Mouse (Mus musculus) gastrocnemius, adult 2 months (tissue): ENCODE results near the gene Eme2. TPM values are rescaled to one million over a fixed set of nuclear protein-coding genes. Genes with fewer than 3 reads are reported as not detected.

Source experiments
- DNase-seq: peaks from one replicate; pipeline ENCODE4 v3.0.0; 2022
- H3K27ac ChIP-seq: fragments of 200-600 bp; 2 replicates; pipeline ENCODE4 v1.8.1; 2022; ENCODE audit warnings: mild to moderate bottlenecking
- H3K4me3 ChIP-seq: fragments of 200-600 bp; 2 replicates; pipeline ENCODE4 v1.8.1; 2022; ENCODE audit warnings: mild to moderate bottlenecking, moderate library complexity
- CTCF ChIP-seq: fragments of 200-600 bp; IDR thresholded peaks from 2 replicates; pipeline ENCODE4 v1.8.1; 2022; ENCODE audit warnings: antibody characterized with exemption, mild to moderate bottlenecking, moderate library complexity
- intact Hi-C: fragments of 180-260 bp; cut with DNase I; formaldehyde crosslinking; loops from one replicate; pipeline ENCODE4 v1.15.1; 2025
- total RNA-seq, 2 experiments: library from RNA; stranded (reverse); gene quantifications; 2 replicates each; pipeline ENCODE4 v1.2.3; 2021

Eme2 gene
- total RNA-seq, 2 experiments from 2014 or later, result 9.3 to 10.9 TPM

DNA sequence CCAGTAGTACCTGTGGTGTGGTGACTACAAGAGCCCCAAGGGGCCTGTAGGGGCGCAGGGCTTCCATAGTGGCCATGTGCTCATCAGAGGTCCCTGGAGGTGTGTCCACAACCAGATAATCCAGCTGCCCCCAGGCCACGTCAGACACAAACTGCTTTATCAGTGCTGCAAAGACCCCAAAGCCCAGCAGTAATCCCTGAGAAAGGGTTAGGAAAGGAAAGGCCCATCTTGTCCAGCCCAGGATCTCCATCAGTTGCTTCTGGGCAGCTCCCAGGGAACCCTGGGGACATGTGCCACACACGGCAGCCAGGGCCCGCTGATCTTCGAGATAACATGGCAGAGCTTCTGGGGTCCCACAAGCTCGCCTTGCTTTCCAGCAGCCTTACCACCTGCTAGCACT is 10.5 kb downstream of the Eme2 start:
- no peak overlapping the region for H3K4me3 ChIP-seq
- no peak overlapping the region for H3K27ac ChIP-seq
- DNase-seq, result no peak
- intact Hi-C loops, result loop anchor here (5.0 kb wide), 1 partner anchor 137 kb away; no protein-coding TSS in a partner anchor
- TF ChIP-seq CTCF, result no peak

DNA sequence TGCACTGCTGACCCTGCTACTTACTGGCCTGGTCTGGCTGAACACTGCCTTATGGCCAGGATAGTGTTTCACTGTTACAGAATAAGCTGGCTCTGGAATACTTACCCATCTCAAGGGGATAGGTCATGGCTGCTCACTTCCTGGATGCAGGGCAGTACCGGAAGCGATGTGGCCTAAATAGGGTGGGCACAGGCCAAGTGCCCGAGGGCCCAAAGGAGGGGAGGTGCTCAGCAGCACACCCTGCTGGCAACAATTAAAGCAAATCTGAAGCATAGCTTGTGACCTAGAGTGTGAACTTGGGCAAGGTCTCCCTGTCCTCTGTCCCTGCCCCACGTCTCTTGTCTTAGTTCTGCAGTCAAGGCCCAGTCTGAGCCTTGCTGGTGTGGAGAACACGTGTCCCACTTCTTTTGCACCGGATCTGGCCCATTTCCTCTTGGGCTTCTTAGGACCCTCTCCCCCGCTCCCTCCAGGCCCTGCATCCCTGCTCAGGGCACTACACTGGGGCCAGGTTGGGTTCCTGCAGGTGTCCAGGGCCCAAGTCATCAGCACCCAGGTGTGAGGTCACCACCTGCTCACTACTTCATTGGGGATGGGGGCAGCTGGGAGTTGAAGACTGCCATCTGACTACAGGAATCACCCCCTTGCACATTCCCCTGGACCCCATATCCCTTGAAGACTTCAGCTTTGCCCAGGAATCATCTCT is 13.0 kb downstream of the Eme2 start:
- intact Hi-C loops, result loop anchor here (5.0 kb wide), 1 partner anchor 135 kb away; no protein-coding TSS in a partner anchor
- peak; percentile 78 for DNase-seq
- peak; percentile 65 for TF ChIP-seq CTCF
- Histone ChIP-seq H3K27ac (peak overlapping the region; percentile 80), H3K4me3 (peak overlapping the region; percentile 25)

DNA sequence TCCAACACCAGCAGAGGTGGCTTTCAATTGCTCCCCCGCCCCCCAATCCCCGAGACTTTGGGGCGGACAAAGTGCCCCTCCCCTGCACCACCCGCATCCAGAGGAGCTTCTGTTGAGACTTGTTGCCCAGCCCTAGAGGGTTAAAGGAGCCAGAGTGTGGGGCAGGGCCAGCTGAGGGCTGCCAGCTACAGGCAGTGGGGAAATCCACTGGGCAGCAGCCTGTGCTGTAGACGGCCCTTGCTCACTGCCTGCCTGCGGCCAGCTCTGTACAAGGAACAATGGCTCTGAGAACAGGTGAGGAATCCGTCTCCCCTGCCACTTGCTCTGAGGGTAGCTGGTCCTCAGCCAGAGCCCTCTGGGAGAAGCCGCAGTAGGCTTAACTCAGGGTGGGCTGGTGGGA is 16.4 kb downstream of the Eme2 start:
- Histone ChIP-seq H3K4me3 (peak overlapping the region; percentile 52), H3K27ac (peak overlapping the region; percentile 92)
- intact Hi-C loops, result no loop called here
- no peak for DNase-seq
- TF ChIP-seq CTCF, result no peak

DNA sequence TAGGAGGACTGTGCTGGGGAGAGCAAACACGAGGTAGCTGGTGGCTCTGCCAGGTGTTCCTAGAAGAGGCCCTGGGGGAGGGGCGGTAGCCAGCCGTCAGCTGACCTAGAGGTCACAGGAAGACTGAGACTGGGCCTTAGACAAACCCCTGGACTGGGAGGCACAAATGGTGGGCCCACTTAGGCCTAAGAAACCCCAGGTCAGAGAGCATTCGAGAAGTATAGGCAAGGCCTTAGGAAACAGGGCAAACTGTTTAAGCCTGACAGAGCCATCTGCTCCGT is 16.8 kb downstream of the Eme2 start:
- peak overlapping the region; percentile 52 for H3K4me3 ChIP-seq
- intact Hi-C loops, result no loop called here
- DNase-seq, result peak; percentile 91
- peak overlapping the region; percentile 92 for H3K27ac ChIP-seq
- TF ChIP-seq CTCF, result no peak

DNA sequence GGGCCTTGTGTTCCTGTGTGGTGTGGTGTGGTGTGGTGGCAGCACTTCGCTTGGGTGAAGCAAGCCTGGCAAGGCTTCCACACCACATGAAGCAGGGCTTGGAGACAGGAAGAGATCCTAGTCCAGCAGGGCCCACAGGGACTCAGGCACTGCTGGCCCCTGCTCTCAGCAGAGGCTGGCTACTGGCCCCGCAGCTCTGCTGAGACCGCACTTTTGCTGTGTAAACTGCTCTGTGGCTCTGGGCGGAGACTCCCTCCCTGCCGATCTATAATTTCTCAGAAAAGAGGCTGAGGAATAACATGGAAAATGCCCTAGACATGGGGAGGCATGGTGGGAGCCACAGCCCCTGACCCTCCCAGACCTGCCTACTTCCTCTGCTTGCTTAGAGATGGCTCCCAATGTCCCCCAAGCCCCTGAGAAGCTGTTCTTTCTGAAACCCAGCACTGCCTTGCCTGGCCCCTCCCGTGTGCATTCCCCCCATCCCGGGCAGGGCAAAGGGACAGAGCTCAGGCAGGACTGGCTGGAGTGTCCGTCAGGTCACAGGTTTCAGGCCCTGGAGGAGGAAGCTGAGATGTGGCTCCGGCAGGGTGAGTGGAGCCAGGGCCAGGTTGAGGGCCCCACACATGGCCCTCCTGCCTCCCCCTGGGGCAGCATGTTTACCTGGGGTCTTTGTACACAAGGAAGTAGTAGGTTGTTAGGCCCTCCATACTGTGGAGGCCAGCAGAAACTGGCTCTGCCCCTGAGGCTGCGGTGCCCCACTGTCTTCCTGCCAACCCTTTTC is 17.4 kb downstream of the Eme2 start:
- intact Hi-C loops, result no loop called here
- TF ChIP-seq CTCF, result no peak
- Histone ChIP-seq H3K27ac (peak overlapping the region; percentile 92), H3K4me3 (peak overlapping the region; percentile 52)
- DNase-seq, result peak; percentile 83

DNA sequence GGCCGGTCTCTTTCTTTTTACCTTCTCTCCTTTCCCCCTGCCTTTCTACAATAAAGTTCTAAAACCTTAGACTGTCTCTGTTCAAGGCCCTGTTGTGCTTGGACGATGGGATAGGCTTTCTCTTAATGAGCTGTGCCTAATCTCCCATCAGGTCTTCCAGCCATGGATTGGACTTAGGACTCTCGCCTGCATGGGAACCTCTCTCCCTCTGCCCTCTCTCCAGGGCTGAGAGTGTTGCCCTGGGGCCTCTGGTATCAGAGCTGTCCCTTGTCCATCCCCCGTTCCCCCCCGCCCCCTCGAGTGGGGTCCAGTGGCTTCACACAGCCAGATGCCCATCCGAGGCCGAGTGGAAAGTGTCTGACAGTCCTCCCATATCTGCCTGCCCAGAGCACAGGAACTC is 19.9 kb downstream of the Eme2 start:
- TF ChIP-seq CTCF, result no peak
- Histone ChIP-seq H3K27ac (no peak overlapping the region), H3K4me3 (no peak overlapping the region)
- intact Hi-C loops, result no loop called here
- DNase-seq, result no peak

DNA sequence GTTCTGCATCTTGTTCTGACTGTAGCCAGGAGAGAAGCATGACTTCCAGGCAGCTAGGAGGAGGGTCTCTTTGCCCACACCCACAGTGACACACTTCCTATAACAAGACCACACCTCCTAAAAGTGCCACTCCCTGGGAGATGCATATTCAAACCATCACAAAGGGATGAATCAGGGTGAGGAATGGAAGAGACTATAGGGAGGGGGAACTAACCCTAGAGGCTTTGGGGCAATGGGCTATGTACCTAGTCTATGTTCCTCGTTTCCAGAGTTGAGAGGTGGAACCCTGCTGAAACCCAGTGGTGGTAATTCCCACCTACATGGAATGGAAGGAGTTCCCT is 20.5 kb downstream of the Eme2 start:
- Histone ChIP-seq H3K27ac (no peak overlapping the region), H3K4me3 (no peak overlapping the region)
- no peak for TF ChIP-seq CTCF
- intact Hi-C loops, result no loop called here
- no peak for DNase-seq

DNA sequence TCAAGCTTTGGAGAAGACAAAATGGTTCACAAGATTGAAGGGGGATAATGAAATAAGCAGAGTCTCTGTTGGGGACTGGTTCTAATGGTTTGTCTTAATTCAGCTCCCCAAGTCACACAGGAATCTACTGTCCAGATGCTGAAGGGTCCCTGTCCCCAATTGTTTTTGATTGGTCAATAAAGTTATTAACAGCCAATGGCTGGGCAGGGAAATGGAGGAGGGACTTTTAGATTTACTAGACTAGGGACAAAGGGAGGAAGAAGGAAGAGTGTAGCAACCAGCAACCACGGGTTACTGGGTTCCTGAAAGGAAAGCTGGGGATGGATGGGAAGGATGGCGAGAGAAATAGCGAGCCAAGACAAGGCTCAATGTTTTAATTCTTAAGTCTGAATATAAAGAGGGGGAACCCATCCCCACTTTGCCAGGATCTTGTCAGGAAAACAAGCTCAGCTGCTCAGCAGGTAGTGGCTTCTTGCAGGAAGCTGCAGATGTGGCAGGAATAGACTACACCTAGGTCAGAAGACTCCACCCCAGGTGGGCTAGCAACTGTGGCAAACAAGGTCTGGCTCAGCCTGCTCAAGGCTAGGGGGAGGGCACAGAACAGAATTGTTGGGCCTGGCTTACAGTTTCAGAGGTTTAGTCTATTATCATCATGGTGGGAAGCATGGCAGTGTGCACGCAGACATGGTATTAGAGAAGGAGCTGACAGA is 21.0 kb downstream of the Eme2 start:
- no peak for TF ChIP-seq CTCF
- no peak overlapping the region for H3K27ac ChIP-seq
- no peak overlapping the region for H3K4me3 ChIP-seq
- intact Hi-C loops, result no loop called here
- no peak for DNase-seq

DNA sequence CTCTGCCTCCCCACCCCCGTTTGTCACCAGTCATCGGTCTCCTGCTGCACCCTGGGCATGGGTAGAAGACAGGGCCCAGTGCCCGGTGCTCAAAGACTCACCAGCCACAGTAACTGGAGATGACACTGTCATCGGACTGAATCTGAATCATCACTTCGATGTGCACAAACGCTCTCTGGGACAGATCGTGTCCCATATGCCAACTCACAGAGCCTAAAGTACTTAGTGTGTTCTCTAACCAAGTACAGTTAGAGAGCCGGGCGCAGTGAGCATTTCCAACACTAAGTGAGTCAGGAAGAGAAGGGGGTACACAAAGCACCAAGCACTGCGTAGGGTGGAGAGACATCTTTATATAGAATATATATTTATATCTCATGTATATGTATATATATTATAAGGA is 27.0 kb downstream of the Eme2 start:
- TF ChIP-seq CTCF, result no peak
- intact Hi-C loops, result no loop called here
- DNase-seq, result peak; percentile 55
- no peak overlapping the region for H3K4me3 ChIP-seq
- peak overlapping the region; percentile 35; the same call in 1 of the 2 replicates for H3K27ac ChIP-seq

DNA sequence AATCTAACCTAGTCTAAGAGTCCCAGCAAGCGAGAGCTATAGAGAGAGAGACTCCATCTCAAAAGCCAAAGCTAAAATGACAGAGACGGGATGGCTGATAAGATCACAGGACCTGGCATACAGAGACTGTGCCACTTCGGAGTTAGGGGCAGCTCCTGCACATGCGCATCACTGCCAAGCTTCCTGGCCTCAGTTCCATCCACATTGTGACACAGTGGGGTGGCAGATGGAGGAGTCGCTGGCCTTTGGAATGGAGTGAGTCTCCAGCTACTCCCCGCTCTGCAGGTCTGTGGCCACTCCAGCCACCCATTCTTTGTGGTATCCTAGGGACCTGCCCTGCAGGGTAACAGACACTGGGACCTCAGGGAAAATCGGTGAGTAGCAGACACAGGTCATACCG is 29.1 kb downstream of the Eme2 start, which contains the start of gene Igfals:
TSS of gene Igfals (plus strand) at position 222 of the 400 bp plus-strand sequence.
- DNase-seq, result peak; percentile 9
- intact Hi-C loops, result no loop called here
- TF ChIP-seq CTCF, result no peak

DNA sequence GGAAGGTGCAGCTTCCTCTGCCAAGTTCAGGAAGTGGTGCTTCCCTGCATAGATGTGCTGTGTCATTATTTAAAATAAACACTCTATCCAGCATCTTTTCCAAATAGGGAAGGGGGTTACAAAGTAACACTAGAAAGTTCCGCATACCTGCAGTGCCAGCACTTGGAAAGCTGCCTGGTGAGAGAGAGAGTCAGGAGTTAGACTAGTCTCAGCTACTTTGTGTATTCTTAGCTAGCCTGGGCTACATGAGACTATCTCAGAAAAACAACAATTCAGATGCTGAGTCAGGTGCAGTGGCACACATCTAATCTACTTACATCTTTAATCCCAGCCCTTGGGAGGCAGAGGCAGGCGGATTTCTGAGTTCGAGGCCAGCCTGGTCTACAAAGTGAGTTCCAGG is 33.1 kb downstream of the Eme2 start:
- intact Hi-C loops, result no loop called here

More for the DNA sequence above, 29.1 kb downstream of the Eme2 start, which contains the start of gene Igfals:
- Histone ChIP-seq H3K4me3 (no peak within 1 kb of the TSS), H3K27ac (no peak within 1 kb of the TSS)

DNA sequence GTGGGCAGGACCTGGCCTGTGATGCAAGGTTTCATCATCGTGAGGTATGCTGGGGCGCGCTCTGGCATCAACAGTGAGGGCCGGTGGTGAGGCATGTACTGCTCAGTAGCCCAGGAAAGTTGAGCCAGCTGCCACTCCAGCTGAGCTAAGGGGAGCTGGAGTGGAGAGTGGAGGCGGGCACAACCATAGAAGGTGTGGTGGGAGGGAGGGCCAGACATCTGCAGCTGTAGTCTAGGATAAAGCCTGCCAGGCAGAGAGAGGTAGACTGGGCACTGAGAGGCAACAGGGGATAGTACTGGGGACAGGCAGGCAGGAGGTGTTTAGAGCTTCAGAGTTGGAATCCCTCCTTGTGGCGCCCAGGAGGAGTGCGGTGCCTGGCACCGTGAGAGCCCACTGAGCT is 34.8 kb downstream of the Eme2 start:
- intact Hi-C loops, result no loop called here
- Histone ChIP-seq H3K27ac (no peak overlapping the region), H3K4me3 (no peak overlapping the region)
- DNase-seq, result no peak
- no peak for TF ChIP-seq CTCF

More for the DNA sequence above, 33.1 kb downstream of the Eme2 start:
- no peak for TF ChIP-seq CTCF
- H3K4me3 ChIP-seq, result no peak overlapping the region
- no peak for DNase-seq
- no peak overlapping the region for H3K27ac ChIP-seq

DNA sequence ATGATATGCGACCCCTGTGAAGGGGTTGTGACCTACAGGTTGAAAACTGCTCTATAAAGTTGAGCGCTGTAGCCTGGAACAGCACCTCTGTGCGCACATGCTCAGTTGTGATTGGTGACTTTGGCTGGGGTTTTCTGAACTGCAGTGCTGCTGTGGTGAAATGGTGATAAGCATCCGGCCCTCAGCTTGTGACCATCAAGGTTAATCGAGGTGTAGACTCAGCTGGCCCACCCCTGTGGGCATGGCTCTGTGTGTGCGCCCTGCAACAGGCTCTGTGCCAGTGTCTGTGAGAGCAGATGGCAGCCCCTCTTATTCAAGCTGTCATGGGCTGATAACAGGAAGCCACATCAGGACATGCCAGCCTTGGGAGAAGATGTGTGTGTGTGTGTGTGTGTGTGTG is 35.9 kb downstream of the Eme2 start:
- no peak for DNase-seq
- intact Hi-C loops, result no loop called here
- no peak overlapping the region for H3K27ac ChIP-seq
- H3K4me3 ChIP-seq, result no peak overlapping the region
- no peak for TF ChIP-seq CTCF
